Mouse (Mus musculus) C2C12 (cell line): ENCODE data around the gene Nck2.

Experiments used
- CTCF ChIP-seq: IDR thresholded peaks from one replicate; pipeline ENCODE4 v1.5.1; 2011; ENCODE audit not compliant: control insufficient read depth, insufficient read depth, insufficient read length
- MYOG ChIP-seq: IDR thresholded peaks from one replicate; pipeline ENCODE4 v1.6.1; 2011; ENCODE audit not compliant: control insufficient read depth, insufficient read length; ENCODE audit errors: extremely low read depth

GRCm38 (mm10) chr1:43594738-43595137, 150.4 kb downstream of the Nck2 start:
- TF ChIP-seq CTCF = no peak
- TF ChIP-seq MYOG = no peak
